In the genomic region with DNA sequence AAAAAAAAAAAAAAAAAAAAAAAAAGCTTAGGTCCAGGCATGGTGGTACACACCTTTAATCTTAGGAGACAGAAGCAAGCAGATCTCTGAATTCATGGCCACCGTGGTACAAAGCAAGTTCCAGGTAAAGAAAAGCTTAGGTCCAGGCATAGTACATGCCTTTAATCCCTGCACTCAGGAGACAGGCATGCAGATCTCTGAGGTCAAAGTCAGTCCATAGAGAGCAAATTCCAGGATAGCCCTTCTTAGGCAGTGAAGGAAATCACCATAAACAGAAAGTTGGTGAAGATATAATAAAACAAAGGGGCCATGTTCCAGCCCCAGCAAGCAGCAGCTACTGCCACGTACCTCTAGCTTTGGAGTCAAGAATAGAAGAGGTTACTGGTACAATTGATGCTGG, we compare ENCODE assay signal across 22 mouse cellular contexts. TPM values are rescaled to one million over a fixed set of nuclear protein-coding genes. Genes with fewer than 3 reads are reported as not detected.
A peak's percentile ranks its signal among the peaks of the same experiment; 100 is the strongest.
DNase-seq lines count a peak whose midpoint lies in the region; ATAC-seq and TF ChIP-seq lines count a peak whose summit lies in the region.
"Had no signal": no experiment of that assay in that cellular context is flagged by ENCODE, and none has a peak within 500 bp of the region (broad histone marks: within the 10 kb centered on the region; RNA-seq: fewer than 3 reads in every experiment).

No protein-coding gene starts in this region.

- peaks cover 24% of the 10 kb centered on the region for H3K4me1 ChIP-seq in liver, adult 2 months (ENCODE audit: control insufficient read depth, insufficient read depth, low read length)
- 0 out of 2 replicates have a peak, but pooled peaks cover 11% of the 10 kb centered on the region for H3K4me1 ChIP-seq in liver, embryonic 12.5 days
- H3K4me1 ChIP-seq in intestine, postnatal 0 days (replicated peaks; ENCODE audit: control insufficient read depth, insufficient read depth, low read length) = peaks cover 7% of the 10 kb centered on the region; the same call in 1 of the 2 replicates
- peaks cover 31% of the 10 kb centered on the region for H3K4me1 ChIP-seq in forebrain, embryonic 15.5 days
- H3K4me1 ChIP-seq in midbrain, postnatal 0 days (ENCODE audit: insufficient read depth, low read length) = no peaks in the 10 kb centered on the region

- no peak for TF ChIP-seq POLR2A in liver, adult 2 months (IDR thresholded peaks at IDR 0.05; ENCODE audit: extremely low read depth, insufficient read depth, low read length)

- no peaks in the 10 kb centered on the region for H3K9me3 ChIP-seq in liver, embryonic 12.5 days (replicated peaks)
- no peaks in the 10 kb centered on the region for H3K9me3 ChIP-seq in intestine, postnatal 0 days (ENCODE audit: control insufficient read depth)
- no peaks in the 10 kb centered on the region for H3K9me3 ChIP-seq in forebrain, embryonic 15.5 days
- no peaks in the 10 kb centered on the region for H3K9me3 ChIP-seq in midbrain, postnatal 0 days (ENCODE audit: low read length)
- H3K9me3 ChIP-seq: embryonic facial prominence, embryonic 10.5 days; embryonic facial prominence, embryonic 12.5 days; forebrain, embryonic 13.5 days; G1E had no signal

- peak; percentile 55 for DNase-seq in liver, adult 2 months (ENCODE audit: extremely low read depth, low read depth, low spot score)
- no peak for DNase-seq in midbrain, postnatal 0 days (ENCODE audit: low spot score)
- DNase-seq: adrenal gland, adult 8-10 months; adrenal gland, postnatal 14 days; adrenal gland, postnatal 36 days; B cell, adult 2 months; cerebellum, adult 11-12 months; cerebellum, adult 2 months; cerebellum, adult 9-10 months; cerebellum, postnatal 10 days; cerebellum, postnatal 25 days had no signal

- no peak for ATAC-seq in liver, embryonic 12.5 days
- peak; percentile 82 for ATAC-seq in intestine, postnatal 0 days
- no peak for ATAC-seq in forebrain, embryonic 15.5 days (replicated peaks)
- no peak for ATAC-seq in midbrain, postnatal 0 days (ENCODE audit: low FRiP score)
- ATAC-seq: activated CD4-positive, CD25-positive, alpha-beta regulatory T cell, adult 4 months; CD4-positive, CD25-positive, alpha-beta regulatory T cell, adult 4 months; forebrain, embryonic 13.5 days; forebrain, embryonic 16.5 days; Patski had no signal

- H3K27me3 ChIP-seq in liver, adult 2 months (ENCODE audit: control insufficient read depth, insufficient read depth, low read length) = no peaks in the 10 kb centered on the region
- H3K27me3 ChIP-seq in liver, embryonic 12.5 days (replicated peaks) = no peaks in the 10 kb centered on the region
- no peaks in the 10 kb centered on the region for H3K27me3 ChIP-seq in intestine, postnatal 0 days (replicated peaks; ENCODE audit: control insufficient read depth, insufficient read depth, low read length)
- H3K27me3 ChIP-seq in forebrain, embryonic 15.5 days = no peaks in the 10 kb centered on the region
- no peaks in the 10 kb centered on the region for H3K27me3 ChIP-seq in midbrain, postnatal 0 days (ENCODE audit: insufficient read depth, low read length)
- H3K27me3 ChIP-seq: embryonic facial prominence, embryonic 12.5 days; forebrain, embryonic 13.5 days; Patski had no signal

- no peak overlapping the region for H3K4me2 ChIP-seq in liver, embryonic 12.5 days
- H3K4me2 ChIP-seq in intestine, postnatal 0 days (replicated peaks; ENCODE audit: low read depth) = no peak overlapping the region; the same call in 1 of the 2 replicates
- H3K4me2 ChIP-seq in forebrain, embryonic 15.5 days (replicated peaks) = no peak overlapping the region
- no peak overlapping the region for H3K4me2 ChIP-seq in midbrain, postnatal 0 days (ENCODE audit: low read depth, low read length, poor library complexity, severe bottlenecking)
- H3K4me2 ChIP-seq: embryonic facial prominence, embryonic 12.5 days; forebrain, embryonic 13.5 days had no signal

- peaks cover 47% of the 10 kb centered on the region for H3K79me2 ChIP-seq in liver, adult 2 months (ENCODE audit: control insufficient read depth, insufficient read depth, low read length)

- WGBS in liver, adult 2 months = 84% methylated on average over 2 of the region's 2 CpGs
- 64% methylated on average over 2 of the region's 2 CpGs for WGBS in liver, embryonic 12.5 days (ENCODE audit: insufficient replicate concordance)
- WGBS in intestine, postnatal 0 days = 49% methylated on average over 2 of the region's 2 CpGs
- 94% methylated on average over 2 of the region's 2 CpGs for WGBS in forebrain, embryonic 15.5 days
- WGBS in midbrain, postnatal 0 days = 97% methylated on average over 2 of the region's 2 CpGs

- no peaks in the 10 kb centered on the region for H3K36me3 ChIP-seq in liver, adult 2 months (ENCODE audit: control insufficient read depth, insufficient read depth, low read length)
- no peaks in the 10 kb centered on the region for H3K36me3 ChIP-seq in liver, embryonic 12.5 days
- no peaks in the 10 kb centered on the region for H3K36me3 ChIP-seq in intestine, postnatal 0 days (ENCODE audit: control insufficient read depth, insufficient read depth)
- no peaks in the 10 kb centered on the region for H3K36me3 ChIP-seq in forebrain, embryonic 15.5 days
- no peaks in the 10 kb centered on the region for H3K36me3 ChIP-seq in midbrain, postnatal 0 days (ENCODE audit: insufficient read depth, low read length)
- H3K36me3 ChIP-seq: embryonic facial prominence, embryonic 12.5 days; G1E had no signal

- H3K4me3 ChIP-seq in liver, adult 2 months (ENCODE audit: insufficient read depth, low read depth, low read length) = no peak overlapping the region
- H3K4me3 ChIP-seq in liver, embryonic 12.5 days = no peak overlapping the region
- H3K4me3 ChIP-seq in intestine, postnatal 0 days (ENCODE audit: low read depth, low read length) = no peak overlapping the region
- H3K4me3 ChIP-seq in forebrain, embryonic 15.5 days = no peak overlapping the region
- no peak overlapping the region for H3K4me3 ChIP-seq in midbrain, postnatal 0 days (ENCODE audit: low read depth, low read length)
- H3K4me3 ChIP-seq: embryonic facial prominence, embryonic 10.5 days; embryonic facial prominence, embryonic 12.5 days; forebrain, embryonic 13.5 days had no signal

- H3K9ac ChIP-seq in liver, adult 2 months (ENCODE audit: low read depth, low read length) = no peak overlapping the region
- no peak overlapping the region for H3K9ac ChIP-seq in liver, embryonic 12.5 days
- no peak overlapping the region for H3K9ac ChIP-seq in intestine, postnatal 0 days (ENCODE audit: low read depth, low read length)
- no peak overlapping the region for H3K9ac ChIP-seq in forebrain, embryonic 15.5 days (replicated peaks)
- no peak overlapping the region for H3K9ac ChIP-seq in midbrain, postnatal 0 days (replicated peaks; ENCODE audit: low read length, poor library complexity, severe bottlenecking)
- H3K9ac ChIP-seq: embryonic facial prominence, embryonic 12.5 days; forebrain, embryonic 13.5 days had no signal

- H3K27ac ChIP-seq in liver, adult 2 months (replicated peaks; ENCODE audit: insufficient read depth, low read depth, low read length) = peak overlapping the region; percentile 83
- H3K27ac ChIP-seq in liver, embryonic 12.5 days = no peak overlapping the region
- H3K27ac ChIP-seq in intestine, postnatal 0 days (ENCODE audit: low read depth, low read length) = peak overlapping the region; percentile 71; the same call in 1 of the 2 replicates
- no peak overlapping the region for H3K27ac ChIP-seq in forebrain, embryonic 15.5 days (replicated peaks)
- H3K27ac ChIP-seq in midbrain, postnatal 0 days (ENCODE audit: low read depth, low read length) = no peak overlapping the region
- H3K27ac ChIP-seq: embryonic facial prominence, embryonic 10.5 days; embryonic facial prominence, embryonic 12.5 days; forebrain, embryonic 13.5 days had no signal

- no peak for TF ChIP-seq CTCF in liver, adult 2 months (IDR thresholded peaks at IDR 0.05; ENCODE audit: low read depth, low read length)
- no peak for TF ChIP-seq CTCF in intestine, postnatal 0 days (IDR thresholded peaks at IDR 0.05; ENCODE audit: low read depth)
- no peak for TF ChIP-seq CTCF in midbrain, postnatal 0 days (IDR thresholded peaks at IDR 0.05)

RNA-seq across cellular contexts. Expression of a gene that starts 44.0 kb away (rescaled TPM):
- total RNA-seq in liver, adult 2 months (2014; rRNA removed) = 17.4 and 21.6 TPM in 2 replicates
- polyA plus RNA-seq in liver, adult 2 months (2012; rRNA removed) = 18.2 and 21.5 TPM in 2 replicates
- polyA plus RNA-seq in liver, embryonic 12.5 days (2016; fragmentation: Nextera tagmentation; extraction: Ambion mirVana) = 13.0 and 13.1 TPM in 2 replicates
- polyA plus RNA-seq in intestine, postnatal 0 days (2015; fragmentation: Nextera tagmentation; extraction: Ambion mirVana) = 16.8 and 20.3 TPM in 2 replicates
- polyA plus RNA-seq in forebrain, embryonic 15.5 days (2015; fragmentation: Nextera tagmentation; extraction: Ambion mirVana) = 173 and 183 TPM in 2 replicates
- total RNA-seq in midbrain, postnatal 0 days (2014; rRNA removed) = 360 and 399 TPM in 2 replicates
- 96.4 and 96.6 TPM in 2 replicates for polyA plus RNA-seq in midbrain, postnatal 0 days (2015; fragmentation: Nextera tagmentation; extraction: Ambion mirVana)
- polyA plus RNA-seq: CD4-positive, CD25-positive, alpha-beta regulatory T cell, adult 4 months had no signal

Comparison
In these comparisons a context has a peak if more than half of its experiments do, and no peak if none do; other contexts are left out.
1. H3K27ac ChIP-seq: peak in liver, adult 2 months (single experiment) and intestine, postnatal 0 days (single experiment); none in liver, embryonic 12.5 days (single experiment), forebrain, embryonic 15.5 days (single experiment) and midbrain, postnatal 0 days (single experiment).